Mouse (Mus musculus) E14TG2a.4 (cell line): Measurements from ENCODE around the gene Prr7.

ENCODE experiments used
- H3K27me3 ChIP-seq: 2 replicates; pipeline ENCODE4 v1.6.1; 2014; ENCODE audit warnings: low read length, control low read depth; ENCODE audit not compliant: insufficient read depth
- H3K36me3 ChIP-seq: 2 replicates; pipeline ENCODE4 v1.6.1; 2014; ENCODE audit warnings: low read length, control low read depth; ENCODE audit not compliant: insufficient read depth
- H3K4me1 ChIP-seq: replicated peaks from 2 replicates; pipeline ENCODE4 v1.6.1; 2014; ENCODE audit warnings: low read depth, low read length, control low read depth
- H3K4me3 ChIP-seq: replicated peaks from 2 replicates; pipeline ENCODE4 v1.5.1; 2014; ENCODE audit warnings: mild to moderate bottlenecking, low read length
- H3K9me3 ChIP-seq: 2 replicates; pipeline ENCODE4 v1.6.1; 2014; ENCODE audit warnings: low read length, control low read depth
- CTCF ChIP-seq: conservative IDR thresholded peaks from 2 replicates; pipeline ENCODE4 v1.5.1; 2014; ENCODE audit warnings: low read length
- NANOG ChIP-seq: IDR thresholded peaks from 2 replicates; pipeline ENCODE4 v1.6.1; 2014; ENCODE audit warnings: borderline replicate concordance, low read length, mixed read lengths
- POU5F1 ChIP-seq: IDR thresholded peaks from 2 replicates; pipeline ENCODE4 v1.6.1; 2014; ENCODE audit warnings: low read length, borderline replicate concordance

Gene Prr7

GRCm38 (mm10) chr13:55504390-55504789 is 40.3 kb downstream of the Prr7 start:
- no peaks in the 10 kb centered on the region for H3K9me3 ChIP-seq
- peaks cover 98% of the 10 kb centered on the region for H3K36me3 ChIP-seq
- no peak overlapping the region for H3K4me3 ChIP-seq
- TF ChIP-seq NANOG: no peak
- TF ChIP-seq CTCF: no peak
- no peak for TF ChIP-seq POU5F1
- no peaks in the 10 kb centered on the region for H3K27me3 ChIP-seq
- peaks cover 41% of the 10 kb centered on the region for H3K4me1 ChIP-seq

- no peaks in the 10 kb centered on the region for H3K27me3 ChIP-seq
- TF ChIP-seq CTCF: no peak
- peaks cover 92% of the 10 kb centered on the region for H3K36me3 ChIP-seq
- peaks cover 42% of the 10 kb centered on the region for H3K4me1 ChIP-seq
- no peak overlapping the region for H3K4me3 ChIP-seq
- no peaks in the 10 kb centered on the region for H3K9me3 ChIP-seq
These were observed 41.7 kb downstream of the Prr7 start for GRCm38 (mm10) chr13:55505810-55506209.

- TF ChIP-seq POU5F1 (no peak), CTCF (no peak), NANOG (no peak)
- peaks cover 51% of the 10 kb centered on the region for H3K4me1 ChIP-seq
- peaks cover 83% of the 10 kb centered on the region for H3K36me3 ChIP-seq
- no peaks in the 10 kb centered on the region for H3K27me3 ChIP-seq
- H3K4me3 ChIP-seq: no peak overlapping the region
- H3K9me3 ChIP-seq: no peaks in the 10 kb centered on the region
These were observed 42.6 kb downstream of the Prr7 start for GRCm38 (mm10) chr13:55506697-55507096.

GRCm38 (mm10) chr13:55507877-55508276 is 43.8 kb downstream of the Prr7 start:
- TF ChIP-seq POU5F1 (no peak), CTCF (peak; percentile 89)
- no peaks in the 10 kb centered on the region for H3K9me3 ChIP-seq
- H3K36me3 ChIP-seq: peaks cover 71% of the 10 kb centered on the region
- peaks cover 61% of the 10 kb centered on the region for H3K4me1 ChIP-seq
- peaks cover 3% of the 10 kb centered on the region; the same call in 1 of the 2 replicates for H3K27me3 ChIP-seq
- 0 out of 2 replicates have a peak overlapping the region, but pooled peaks have one; percentile 35 for H3K4me3 ChIP-seq

- H3K4me3 ChIP-seq: peak overlapping the region; percentile 56
- no peak for TF ChIP-seq POU5F1
- no peak for TF ChIP-seq CTCF
- TF ChIP-seq NANOG: no peak
These were observed 44.5 kb downstream of the Prr7 start for GRCm38 (mm10) chr13:55508531-55508930.

DNA sequence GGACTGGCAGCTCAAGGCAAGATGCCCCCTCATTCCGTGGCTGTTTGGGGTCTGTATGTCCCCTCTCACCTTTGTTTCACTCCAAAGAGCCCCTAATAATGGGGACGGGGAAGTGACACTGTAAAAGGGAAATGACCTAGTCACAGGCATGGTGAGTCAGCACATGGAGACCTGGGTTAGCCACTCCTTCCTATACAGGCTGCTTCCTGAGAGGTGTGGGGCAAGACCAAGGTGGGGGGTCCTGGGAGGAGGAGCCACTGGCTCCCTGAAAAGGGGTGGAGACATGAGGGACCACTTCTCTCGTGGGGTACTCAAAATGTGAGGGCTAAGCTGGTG is 46.2 kb downstream of the Prr7 start:
- Histone ChIP-seq H3K9me3 (no peaks in the 10 kb centered on the region), H3K4me1 (peaks cover 69% of the 10 kb centered on the region), H3K27me3 (peaks cover 20% of the 10 kb centered on the region), H3K36me3 (peaks cover 47% of the 10 kb centered on the region), H3K4me3 (peak overlapping the region; percentile 91)
- no peak for TF ChIP-seq POU5F1
- TF ChIP-seq CTCF: no peak
- TF ChIP-seq NANOG: no peak

More at GRCm38 (mm10) chr13:55508531-55508930, 44.5 kb downstream of the Prr7 start:
- peaks cover 3% of the 10 kb centered on the region; the same call in 1 of the 2 replicates for H3K27me3 ChIP-seq
- H3K4me1 ChIP-seq: peaks cover 62% of the 10 kb centered on the region
- peaks cover 65% of the 10 kb centered on the region for H3K36me3 ChIP-seq
- no peaks in the 10 kb centered on the region for H3K9me3 ChIP-seq

GRCm38 (mm10) chr13:55510668-55511491 is 46.8 kb downstream of the Prr7 start:
- Histone ChIP-seq H3K4me3 (peak overlapping the region; percentile 91), H3K36me3 (peaks cover 41% of the 10 kb centered on the region), H3K4me1 (peaks cover 69% of the 10 kb centered on the region), H3K9me3 (no peaks in the 10 kb centered on the region), H3K27me3 (peaks cover 23% of the 10 kb centered on the region)
- TF ChIP-seq NANOG: no peak
- no peak for TF ChIP-seq POU5F1
- TF ChIP-seq CTCF: no peak

- peaks cover 23% of the 10 kb centered on the region for H3K27me3 ChIP-seq
- peak overlapping the region; percentile 91 for H3K4me3 ChIP-seq
- peaks cover 35% of the 10 kb centered on the region for H3K36me3 ChIP-seq
- H3K9me3 ChIP-seq: no peaks in the 10 kb centered on the region
- H3K4me1 ChIP-seq: peaks cover 64% of the 10 kb centered on the region
- TF ChIP-seq POU5F1: no peak
- TF ChIP-seq NANOG: no peak
- no peak for TF ChIP-seq CTCF
These were observed 47.4 kb downstream of the Prr7 start for GRCm38 (mm10) chr13:55511492-55511861.
